Mouse (Mus musculus): Measurements from ENCODE around the gene Ctnna3.

The Ctnna3 gene

DNA sequence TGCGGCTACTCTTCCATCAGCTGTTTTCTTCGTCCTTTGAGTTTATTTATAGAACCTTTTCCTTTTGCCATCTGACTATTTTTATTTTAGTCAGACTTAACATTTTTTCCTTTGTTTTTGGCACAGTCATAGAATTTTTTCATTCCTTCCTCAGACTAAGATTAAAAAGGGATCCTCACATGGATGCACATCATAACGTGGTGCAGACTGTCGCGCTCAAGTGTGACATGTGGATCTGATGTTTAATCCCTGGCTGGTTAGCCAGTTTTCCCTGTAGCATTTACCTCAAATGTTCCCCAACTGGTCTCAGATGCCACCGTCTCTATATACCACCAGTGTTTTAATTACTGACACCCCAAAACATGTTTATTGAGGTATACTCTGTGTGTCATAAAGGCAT lies 246.4 kb downstream of the Ctnna3 start:
- in situ Hi-C loops (cut with MboI; ENCODE audit: low sequenced_read_pairs): no loop called here

DNA sequence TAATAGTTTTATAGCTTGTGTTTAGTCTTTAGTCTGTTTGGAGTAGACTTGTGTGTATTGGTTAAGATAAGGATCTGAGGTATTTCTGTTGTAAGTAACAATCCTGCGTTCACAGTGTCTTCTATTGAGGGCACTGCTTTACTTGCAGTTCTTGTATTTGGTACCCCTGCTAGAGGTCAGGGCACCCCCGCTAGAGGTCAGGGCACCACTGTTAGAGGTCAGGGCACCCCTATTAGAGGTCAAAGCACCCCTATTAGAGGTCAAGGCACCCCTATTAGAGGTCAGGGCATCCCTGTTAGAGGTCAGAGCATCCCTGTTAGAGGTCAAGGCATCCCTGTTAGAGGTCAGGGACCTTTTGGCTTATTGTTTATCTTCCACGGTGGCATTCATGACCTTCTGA lies 259.3 kb downstream of the Ctnna3 start:
- in situ Hi-C loops (cut with MboI; ENCODE audit: low sequenced_read_pairs): no loop called here

DNA sequence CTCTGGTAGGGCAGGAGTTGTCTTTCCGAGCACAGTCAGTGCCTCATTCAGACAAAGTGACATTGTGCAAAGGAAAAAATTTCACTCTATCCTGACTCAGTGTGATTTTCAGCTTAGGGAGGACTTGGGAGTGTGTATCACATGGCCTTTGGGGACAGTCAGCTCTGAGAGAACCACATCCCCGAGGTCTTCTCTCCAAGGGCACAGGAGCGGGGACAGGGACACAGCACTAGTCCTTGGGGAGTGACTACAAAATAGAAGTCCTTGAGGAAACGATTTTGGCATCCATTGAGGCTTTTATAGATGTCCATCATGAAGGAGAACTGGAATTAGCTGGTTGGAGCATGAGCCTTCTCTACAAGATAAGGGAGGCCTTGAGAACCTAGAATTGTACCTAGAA lies 259.8 kb downstream of the Ctnna3 start:
- in situ Hi-C loops (cut with MboI; ENCODE audit: low sequenced_read_pairs): no loop called here

- in situ Hi-C loops (cut with MboI; ENCODE audit: low sequenced_read_pairs): no loop called here
Measured at GRCm38 (mm10) chr10:63692039-63692438, 262.1 kb downstream of the Ctnna3 start.

DNA sequence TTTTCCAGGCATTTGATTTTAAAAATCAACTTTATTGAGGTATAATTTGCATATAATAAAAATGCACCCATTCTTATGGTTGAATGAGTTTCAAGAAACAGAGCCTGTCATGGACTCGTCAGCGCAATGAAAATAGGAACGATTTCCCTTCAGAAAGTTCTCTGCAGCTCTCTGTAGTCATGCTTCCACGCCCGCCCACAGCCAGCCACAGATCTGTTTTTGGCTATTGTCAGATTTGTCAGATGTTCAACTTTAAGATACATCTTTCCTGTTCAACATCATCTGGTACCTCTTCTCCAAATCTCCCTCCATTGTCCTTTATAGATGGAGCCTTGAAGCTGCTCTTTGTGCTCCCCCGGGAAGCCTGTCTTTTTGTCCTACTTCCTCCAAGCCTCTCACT lies 280.3 kb downstream of the Ctnna3 start:
- in situ Hi-C loops (cut with MboI; ENCODE audit: low sequenced_read_pairs): no loop called here

DNA sequence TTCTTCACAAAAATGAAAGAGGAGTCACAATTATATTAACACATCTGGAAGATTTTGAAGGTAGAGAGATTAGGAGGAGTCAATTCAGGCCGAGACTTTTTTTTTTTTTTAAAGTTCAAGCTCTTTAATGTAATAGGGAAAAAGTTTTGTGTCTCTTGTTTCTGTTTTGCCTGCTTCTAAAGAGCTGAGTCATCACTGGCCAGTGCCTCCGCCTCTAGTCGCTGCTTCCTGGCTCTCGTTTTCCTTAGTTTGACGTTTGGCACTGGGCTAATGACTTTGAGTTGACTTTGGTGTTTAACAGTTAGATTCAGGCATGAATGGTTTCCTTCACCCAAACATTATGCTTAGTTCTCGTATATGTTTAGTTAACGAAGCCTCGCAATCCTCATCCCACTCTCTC lies 282.6 kb downstream of the Ctnna3 start:
- in situ Hi-C loops (cut with MboI; ENCODE audit: low sequenced_read_pairs): no loop called here

- in situ Hi-C loops (cut with MboI; ENCODE audit: low sequenced_read_pairs): no loop called here
Measured at GRCm38 (mm10) chr10:63714151-63714550, 284.3 kb downstream of the Ctnna3 start.

DNA sequence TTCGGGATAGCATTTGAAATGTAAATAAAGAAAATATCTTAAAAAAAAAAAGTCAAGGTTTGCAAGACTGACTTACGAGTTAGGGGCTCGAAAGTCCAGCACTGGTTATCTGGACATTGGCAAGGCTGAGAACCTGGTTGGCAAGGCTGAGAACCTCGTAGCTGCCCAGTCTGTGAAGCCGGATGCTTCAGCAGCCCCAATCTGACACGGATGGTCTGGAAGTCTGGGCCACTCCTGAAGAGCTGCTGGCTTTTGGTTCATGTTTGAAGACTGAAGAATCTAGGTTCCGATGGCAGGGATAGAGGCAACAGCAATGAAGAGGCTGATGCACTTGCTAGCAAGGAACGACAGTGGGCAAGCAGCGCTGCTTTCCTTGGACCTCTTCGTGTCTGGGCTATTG lies 339.0 kb downstream of the Ctnna3 start:
- in situ Hi-C loops (cut with MboI; ENCODE audit: low sequenced_read_pairs): no loop called here

GRCm38 (mm10) chr10:63771656-63772055 lies 341.8 kb downstream of the Ctnna3 start:
- in situ Hi-C loops (cut with MboI; ENCODE audit: low sequenced_read_pairs): no loop called here

GRCm38 (mm10) chr10:63772074-63772473 lies 342.2 kb downstream of the Ctnna3 start:
- in situ Hi-C loops (cut with MboI; ENCODE audit: low sequenced_read_pairs): no loop called here

DNA sequence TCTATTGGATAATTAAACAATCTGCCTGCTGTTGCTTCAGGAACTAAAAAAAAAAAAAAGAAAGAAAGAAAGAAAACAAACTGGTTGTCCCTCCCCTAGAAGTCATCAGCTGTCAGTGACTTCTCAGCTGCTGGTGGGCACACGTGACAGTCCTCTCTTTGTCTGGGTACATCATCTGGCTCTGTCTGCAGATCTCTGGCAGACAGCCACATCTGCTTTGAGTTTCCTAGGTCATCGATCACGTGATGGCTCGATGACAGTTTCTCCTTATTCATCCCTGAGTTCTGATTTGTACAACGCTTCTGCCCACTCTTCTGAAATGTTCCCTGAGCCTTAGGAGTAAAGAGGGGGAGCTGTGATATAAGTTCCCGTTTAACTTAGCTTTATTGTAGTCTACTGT lies 352.1 kb downstream of the Ctnna3 start:
- in situ Hi-C loops (cut with MboI; ENCODE audit: low sequenced_read_pairs): no loop called here

GRCm38 (mm10) chr10:63784808-63785535 lies 355.1 kb downstream of the Ctnna3 start:
- in situ Hi-C loops (cut with MboI; ENCODE audit: low sequenced_read_pairs): no loop called here

DNA sequence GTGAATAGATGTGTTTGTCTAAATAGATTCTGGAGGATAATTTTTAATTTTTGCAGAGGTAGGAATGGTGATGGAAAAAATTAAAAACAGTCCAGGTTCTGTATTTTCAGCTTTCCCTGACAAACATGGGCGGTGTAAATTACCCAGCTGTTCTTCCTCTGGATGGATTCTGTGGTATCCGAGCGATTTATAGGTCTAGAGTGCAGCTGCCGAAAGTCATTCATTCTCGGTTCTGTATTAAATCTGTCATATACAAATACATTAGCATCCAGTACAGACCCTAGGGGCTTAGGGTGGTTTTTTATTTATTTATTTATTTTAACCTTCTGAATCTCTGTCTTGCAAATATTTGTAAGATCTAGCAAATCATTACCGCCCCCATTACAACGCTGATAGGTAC lies 356.5 kb downstream of the Ctnna3 start:
- in situ Hi-C loops (cut with MboI; ENCODE audit: low sequenced_read_pairs): no loop called here

DNA sequence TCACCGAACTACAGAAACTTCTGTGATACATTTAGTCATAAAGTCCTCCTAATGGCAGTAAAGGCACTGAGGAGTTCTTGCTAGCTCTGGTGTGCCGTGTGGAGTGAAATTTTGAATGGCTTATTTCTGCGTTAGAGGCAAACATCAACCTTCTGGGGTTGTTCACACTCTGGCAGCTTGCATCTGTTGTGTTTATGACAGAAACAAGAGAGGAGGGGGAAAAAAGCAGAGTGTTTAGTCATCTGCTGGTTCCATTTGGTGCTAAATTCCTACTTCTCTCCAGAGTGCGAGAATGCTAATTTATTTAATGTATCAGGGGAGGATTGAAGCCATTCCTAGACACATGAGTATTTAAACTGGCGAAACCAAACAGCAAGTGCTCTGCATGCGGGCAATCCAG lies 374.0 kb downstream of the Ctnna3 start:
- in situ Hi-C loops (cut with MboI; ENCODE audit: low sequenced_read_pairs): no loop called here

DNA sequence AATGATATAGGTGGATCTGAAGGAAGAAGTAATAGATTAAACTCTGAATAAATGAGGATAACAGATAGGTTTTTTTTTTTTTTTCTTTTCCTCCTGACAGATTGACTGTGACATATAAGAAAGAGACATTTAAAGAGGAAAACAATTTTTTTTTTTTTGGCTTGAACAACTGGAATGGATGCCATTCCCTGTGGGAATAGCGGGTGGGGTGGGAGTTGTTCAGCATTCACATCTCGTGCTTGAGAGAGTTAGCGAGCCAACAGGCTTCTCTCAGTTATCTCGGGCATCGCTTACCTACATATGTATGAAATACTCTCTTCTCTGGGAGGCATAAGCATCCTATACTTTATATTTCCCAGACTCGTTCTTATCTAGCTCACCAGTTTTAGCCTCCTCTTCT lies 375.7 kb downstream of the Ctnna3 start:
- in situ Hi-C loops (cut with MboI; ENCODE audit: low sequenced_read_pairs): no loop called here

DNA sequence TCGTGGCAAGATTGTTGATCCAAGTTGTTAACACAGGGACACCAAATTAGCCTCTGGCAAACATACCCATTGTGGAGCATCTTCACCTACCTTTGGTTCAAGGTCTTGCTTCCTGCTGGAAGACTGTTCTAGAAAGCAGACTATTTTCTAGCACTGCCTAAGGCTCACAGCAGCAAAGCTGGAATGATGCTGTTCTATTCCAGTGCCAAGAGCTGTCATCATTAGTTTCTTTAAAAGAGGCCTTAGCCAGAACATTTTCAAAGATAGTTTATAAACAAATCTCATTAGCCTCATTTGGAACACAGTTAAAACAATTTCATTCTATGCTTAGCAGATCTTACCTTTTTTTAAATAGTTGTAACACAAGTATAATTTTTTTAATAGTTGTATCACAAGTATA lies 376.4 kb downstream of the Ctnna3 start:
- in situ Hi-C loops (cut with MboI; ENCODE audit: low sequenced_read_pairs): no loop called here

DNA sequence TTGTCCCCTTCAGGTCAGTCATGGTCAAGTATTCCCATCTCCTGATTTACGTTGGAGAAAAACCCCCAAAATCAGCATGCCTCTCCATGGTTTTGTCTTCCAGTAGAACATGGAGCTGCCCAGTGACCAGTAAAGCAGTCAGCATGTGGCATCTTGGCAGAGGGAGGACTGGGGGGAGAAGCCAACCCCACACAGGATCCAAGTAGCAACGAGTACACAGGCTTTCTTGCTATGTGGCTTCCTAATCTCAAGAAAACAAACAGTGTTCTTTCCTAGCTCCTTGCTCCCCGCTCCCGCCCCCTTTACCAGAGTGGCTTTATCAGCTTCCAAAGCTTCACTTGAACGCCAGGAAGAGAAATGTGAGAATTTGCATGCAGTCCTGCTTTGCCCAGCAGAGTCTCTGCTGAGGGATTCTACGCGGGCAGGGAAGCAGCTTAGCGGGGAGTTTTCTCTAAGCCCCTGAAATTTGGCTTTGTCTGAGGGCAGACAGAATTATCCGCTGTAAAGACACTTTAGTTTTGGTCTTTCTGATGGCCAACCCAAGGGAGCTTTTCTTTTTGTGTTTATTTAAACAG lies 380.2 kb downstream of the Ctnna3 start:
- in situ Hi-C loops (cut with MboI; ENCODE audit: low sequenced_read_pairs): no loop called here

- in situ Hi-C loops (cut with MboI; ENCODE audit: low sequenced_read_pairs): no loop called here
Measured at GRCm38 (mm10) chr10:63839011-63839410, 409.1 kb downstream of the Ctnna3 start.

DNA sequence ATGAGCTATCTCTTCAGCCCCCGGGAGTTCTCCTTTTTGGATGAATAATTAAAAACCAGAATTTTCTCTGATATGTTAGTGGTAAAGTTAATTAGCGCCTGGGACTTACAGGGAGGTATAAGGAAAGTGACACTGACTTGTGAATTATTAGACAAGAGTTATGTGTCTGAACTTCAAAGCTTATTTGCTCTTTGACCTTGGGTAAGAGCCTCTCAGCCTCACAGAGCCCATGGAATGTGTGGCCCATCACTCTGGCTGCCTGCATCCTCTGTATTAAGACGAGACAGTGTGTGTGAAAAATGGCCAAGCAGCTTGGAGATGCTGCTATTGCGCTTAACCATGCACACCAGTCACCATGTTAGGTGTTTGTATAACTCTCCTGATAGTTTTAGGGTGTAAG lies 422.0 kb downstream of the Ctnna3 start:
- in situ Hi-C loops (cut with MboI; ENCODE audit: low sequenced_read_pairs): no loop called here

DNA sequence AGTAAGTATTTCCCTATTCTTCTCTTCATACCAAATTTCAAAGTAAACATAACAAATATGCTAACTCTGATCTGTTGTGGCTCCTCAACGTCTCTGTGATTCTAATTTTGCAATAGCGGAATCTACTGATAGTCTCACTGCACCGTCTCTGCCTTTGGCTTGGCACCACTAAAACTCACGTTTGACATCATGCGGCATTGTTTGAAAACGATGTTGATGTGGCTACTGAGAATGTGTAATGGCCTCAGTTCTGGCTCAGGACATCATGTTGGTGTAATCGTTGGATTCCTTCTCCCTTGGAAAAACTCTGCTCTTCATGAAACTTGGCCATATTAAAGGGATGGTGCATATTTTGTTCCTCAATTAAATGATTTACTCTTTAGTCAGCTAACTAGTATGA lies 439.2 kb downstream of the Ctnna3 start:
- in situ Hi-C loops (cut with MboI; ENCODE audit: low sequenced_read_pairs): no loop called here

GRCm38 (mm10) chr10:63880462-63880903 lies 450.6 kb downstream of the Ctnna3 start:
- in situ Hi-C loops (cut with MboI; ENCODE audit: low sequenced_read_pairs): no loop called here

GRCm38 (mm10) chr10:63886449-63887088 lies 456.7 kb downstream of the Ctnna3 start:
- in situ Hi-C loops (cut with MboI; ENCODE audit: low sequenced_read_pairs): no loop called here
